Mouse (Mus musculus): ENCODE results near the gene Tmem253. TPM values are rescaled to one million over a fixed set of nuclear protein-coding genes. Genes with fewer than 3 reads are reported as not detected.

The Tmem253 gene
- total and polyA plus RNA-seq, 3 experiments, result 0.64 to 1.9 TPM; not detected in 1

DNA sequence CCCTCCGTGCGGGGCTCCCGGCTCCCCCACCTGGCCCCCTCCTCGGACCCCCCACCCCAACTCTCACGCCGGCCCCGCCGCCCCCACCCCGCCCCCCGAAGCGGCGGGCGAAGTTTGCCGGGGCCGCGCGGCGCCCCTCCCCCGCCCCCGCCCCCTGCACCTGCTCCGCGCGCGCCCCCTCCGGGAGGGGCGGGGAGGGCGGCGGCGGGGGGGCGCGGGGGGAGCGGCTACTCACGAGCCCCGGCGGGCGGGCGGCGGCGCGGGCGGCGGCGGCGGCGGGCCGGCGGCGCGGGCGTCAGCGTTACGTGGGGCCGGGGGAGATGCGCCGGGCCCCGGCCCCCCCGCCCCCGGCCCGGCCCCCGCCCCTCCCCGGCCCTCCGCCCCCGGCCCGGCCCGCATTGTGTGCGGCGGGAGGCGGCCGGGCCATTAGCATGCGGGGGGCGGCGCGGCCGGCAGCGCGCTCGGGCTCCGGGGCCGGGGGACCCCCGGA lies 1.1 kb upstream of the Tmem253 start:
- Histone ChIP-seq H3K27ac (ENCODE audit: insufficient read depth, low read depth) (no peak overlapping the region), H3K9me3 (replicated peaks; ENCODE audit: low read length) (no peaks in the 10 kb centered on the region), H3K9ac (ENCODE audit: insufficient read depth, low read depth) (peak overlapping the region; percentile 96), H3K36me3 (replicated peaks in 1 of 2; ENCODE audit: control insufficient read depth in 1 of 2, insufficient read depth in 1 of 2, low read length in 1 of 2) (peaks cover 2 to 21% of the 10 kb centered on the region in 2 experiments), H3K79me2 (replicated peaks; ENCODE audit: control insufficient read depth, extremely low read depth, insufficient read depth, poor library complexity, severe bottlenecking) (no peaks in the 10 kb centered on the region; the same call in 1 of the 2 replicates), H3K4me2 (ENCODE audit: insufficient read depth, low read depth, poor library complexity, severe bottlenecking) (peak overlapping the region; percentile 85), H3K4me3 (replicated peaks in 1 of 3; ENCODE audit: low read depth in 2 of 3, low read length in 2 of 3, poor library complexity in 1 of 3) (peak overlapping the region in 2 of 3 experiments; percentile 60 to 79), H3K27me3 (replicated peaks) (no peaks in the 10 kb centered on the region), H3K4me1 (ENCODE audit: control insufficient read depth in 1 of 2, insufficient read depth in 2 of 2) (peaks cover 15 to 51% of the 10 kb centered on the region in 2 experiments)
- in situ Hi-C loops (cut with MboI; ENCODE audit: low pct_ligation_motif_present, low pct_unique_long_range_greater_than_20kb, low sequenced_read_pairs) (no loop called here), dilution Hi-C loops (cut with MboI; ENCODE audit: extremely low pct_ligation_motif_present, extremely low pct_unique_long_range_greater_than_20kb, low sequenced_read_pairs) (no loop called here)
- TF ChIP-seq ZMIZ1 (IDR thresholded peaks at IDR 0.05; ENCODE audit: low read depth, low read length), result no peak
- no peak for TF ChIP-seq GABPA (IDR thresholded peaks at IDR 0.05; ENCODE audit: insufficient replicate concordance, low read depth, low read length)
- no peak for TF ChIP-seq KAT2A (IDR thresholded peaks at IDR 0.05; ENCODE audit: insufficient replicate concordance, low read length)
- no peak for TF ChIP-seq MYC (IDR thresholded peaks at IDR 0.05; ENCODE audit: low read depth, low read length)
- no peak for TF ChIP-seq POLR2A (IDR thresholded peaks at IDR 0.05; ENCODE audit: low read depth, low read length)
- TF ChIP-seq UBTF (IDR thresholded peaks at IDR 0.05; ENCODE audit: low read depth, low read length), result no peak
- TF ChIP-seq CTCF (conservative IDR thresholded peaks at IDR 0.05 in 1 of 2, IDR thresholded peaks at IDR 0.05 in 1 of 2; ENCODE audit: low read depth in 2 of 2, low read length in 2 of 2), result no peak
- no peak for TF ChIP-seq USF2 (conservative IDR thresholded peaks at IDR 0.05; ENCODE audit: low read depth, low read length)
- no peak for TF ChIP-seq ELF1 (IDR thresholded peaks at IDR 0.05; ENCODE audit: low read depth, low read length)
- TF ChIP-seq ETS1 (conservative IDR thresholded peaks at IDR 0.05; ENCODE audit: low read depth, low read length), result no peak
- TF ChIP-seq EP300 (IDR thresholded peaks at IDR 0.05; ENCODE audit: low read length), result no peak
- TF ChIP-seq PAX5 (IDR thresholded peaks at IDR 0.05; ENCODE audit: low read length), result no peak
- TF ChIP-seq E2F4 (IDR thresholded peaks at IDR 0.05; ENCODE audit: insufficient replicate concordance, low read depth, low read length), result no peak
- no peak for TF ChIP-seq MXI1 (IDR thresholded peaks at IDR 0.05; ENCODE audit: low read depth, low read length)
- no peak for TF ChIP-seq ZNF384 (IDR thresholded peaks at IDR 0.05; ENCODE audit: low read depth, low read length)
- DNase-seq (ENCODE audit: extremely low read depth), result no peak

DNA sequence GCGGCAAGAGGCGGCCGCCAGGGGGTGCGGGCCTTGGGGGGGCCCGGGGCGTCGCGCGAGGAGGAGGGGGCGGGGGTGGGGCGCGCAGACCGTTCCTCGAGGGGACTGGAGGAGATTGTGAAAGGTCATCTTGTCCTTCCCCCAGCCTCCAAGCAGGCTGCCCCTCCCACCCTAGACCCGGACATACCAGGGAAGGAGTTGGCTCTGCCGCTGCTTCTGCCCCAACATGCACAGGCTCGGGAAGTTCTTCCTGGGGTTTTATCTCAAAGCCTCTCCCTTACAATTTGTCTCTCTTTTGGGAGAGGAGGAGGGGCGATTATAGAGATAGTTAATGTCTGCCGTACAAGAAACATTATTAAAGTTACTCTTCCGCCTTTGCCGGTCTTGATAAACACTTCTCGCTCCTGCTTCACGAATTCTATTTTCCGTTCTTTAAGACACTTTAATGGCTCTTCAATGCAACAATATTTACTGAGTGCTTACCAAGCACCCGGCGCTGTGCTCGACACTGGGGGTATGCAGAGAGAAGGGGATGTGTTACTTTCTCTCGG lies 622 bp upstream of the Tmem253 start:
- in situ Hi-C loops (cut with MboI; ENCODE audit: low pct_ligation_motif_present, low pct_unique_long_range_greater_than_20kb, low sequenced_read_pairs) (no loop called here), dilution Hi-C loops (cut with MboI; ENCODE audit: extremely low pct_ligation_motif_present, extremely low pct_unique_long_range_greater_than_20kb, low sequenced_read_pairs) (no loop called here)
- no peak for DNase-seq (ENCODE audit: extremely low read depth)
- Histone ChIP-seq H3K9ac (ENCODE audit: insufficient read depth, low read depth) (peak overlapping the region; percentile 96), H3K27ac (ENCODE audit: insufficient read depth, low read depth) (no peak overlapping the region), H3K9me3 (replicated peaks; ENCODE audit: low read length) (no peaks in the 10 kb centered on the region), H3K36me3 (replicated peaks in 1 of 2; ENCODE audit: control insufficient read depth in 1 of 2, insufficient read depth in 1 of 2, low read length in 1 of 2) (peaks cover 0 to 17% of the 10 kb centered on the region in 2 experiments), H3K4me1 (ENCODE audit: control insufficient read depth in 1 of 2, insufficient read depth in 2 of 2) (peaks cover 14 to 49% of the 10 kb centered on the region in 2 experiments), H3K79me2 (replicated peaks; ENCODE audit: control insufficient read depth, extremely low read depth, insufficient read depth, poor library complexity, severe bottlenecking) (no peaks in the 10 kb centered on the region; the same call in 1 of the 2 replicates), H3K27me3 (replicated peaks) (no peaks in the 10 kb centered on the region), H3K4me3 (replicated peaks in 1 of 3; ENCODE audit: low read depth in 2 of 3, low read length in 2 of 3, poor library complexity in 1 of 3) (peak overlapping the region; percentile 60 to 89 (median 79)), H3K4me2 (ENCODE audit: insufficient read depth, low read depth, poor library complexity, severe bottlenecking) (peak overlapping the region; percentile 85)
- no peak for TF ChIP-seq MXI1 (IDR thresholded peaks at IDR 0.05; ENCODE audit: low read depth, low read length)
- TF ChIP-seq MEF2A (IDR thresholded peaks at IDR 0.05; ENCODE audit: borderline replicate concordance, low read depth, low read length), result no peak
- TF ChIP-seq POLR2AphosphoS2 (IDR thresholded peaks at IDR 0.05; ENCODE audit: low read depth, low read length), result no peak
- 0 out of 2 replicates have a peak, but pooled peaks have one; percentile 31 for TF ChIP-seq CHD2 (IDR thresholded peaks at IDR 0.05; ENCODE audit: low read length)
- no peak for TF ChIP-seq ZNF384 (IDR thresholded peaks at IDR 0.05; ENCODE audit: low read depth, low read length)
- TF ChIP-seq GABPA (IDR thresholded peaks at IDR 0.05; ENCODE audit: insufficient replicate concordance, low read depth, low read length), result no peak
- no peak for TF ChIP-seq USF1 (IDR thresholded peaks at IDR 0.05; ENCODE audit: low read depth, low read length)
- TF ChIP-seq CTCF (conservative IDR thresholded peaks at IDR 0.05 in 1 of 2, IDR thresholded peaks at IDR 0.05 in 1 of 2; ENCODE audit: low read depth in 2 of 2, low read length in 2 of 2), result no peak
- TF ChIP-seq JUN (IDR thresholded peaks at IDR 0.05; ENCODE audit: insufficient read depth, low read depth, low read length), result no peak
- TF ChIP-seq ZMIZ1 (IDR thresholded peaks at IDR 0.05; ENCODE audit: low read depth, low read length), result no peak; the same call in 1 of the 2 replicates
- TF ChIP-seq MAX (IDR thresholded peaks at IDR 0.05; ENCODE audit: low read length), result no peak
- TF ChIP-seq ETS1 (conservative IDR thresholded peaks at IDR 0.05; ENCODE audit: low read depth, low read length), result no peak
- no peak for TF ChIP-seq CHD1 (IDR thresholded peaks at IDR 0.05; ENCODE audit: low read depth, low read length)
- TF ChIP-seq NELFE (IDR thresholded peaks at IDR 0.05; ENCODE audit: low read depth, low read length), result 0 out of 2 replicates have a peak, but pooled peaks have one; percentile 23
- TF ChIP-seq E2F4 (IDR thresholded peaks at IDR 0.05; ENCODE audit: insufficient replicate concordance, low read depth, low read length), result no peak
- TF ChIP-seq EP300 (IDR thresholded peaks at IDR 0.05; ENCODE audit: low read length), result no peak
- peak; percentile 27; the same call in 1 of the 2 replicates for TF ChIP-seq HCFC1 (IDR thresholded peaks at IDR 0.05; ENCODE audit: low read depth, low read length)
- TF ChIP-seq TCF12 (IDR thresholded peaks at IDR 0.05; ENCODE audit: low read depth, low read length), result no peak; the same call in 1 of the 2 replicates
- TF ChIP-seq RCOR1 (conservative IDR thresholded peaks at IDR 0.05; ENCODE audit: low read depth, low read length), result no peak
- TF ChIP-seq UBTF (IDR thresholded peaks at IDR 0.05; ENCODE audit: low read depth, low read length), result no peak
- peak; percentile 47; the same call in 1 of the 2 replicates for TF ChIP-seq POLR2A (IDR thresholded peaks at IDR 0.05; ENCODE audit: low read depth, low read length)
- no peak for TF ChIP-seq ZC3H11A (IDR thresholded peaks at IDR 0.05; ENCODE audit: low read depth, low read length)
- no peak for TF ChIP-seq JUND (conservative IDR thresholded peaks at IDR 0.05; ENCODE audit: low read depth, low read length)
- TF ChIP-seq SIN3A (IDR thresholded peaks at IDR 0.05; ENCODE audit: low read length), result peak; percentile 54; the same call in 1 of the 2 replicates

All from CH12.LX (cell line).